Mouse (Mus musculus): ENCODE data around the gene Ston2.
"Not testable (repeated sequence)": the region's sequence is repeated elsewhere in the genome, so short reads cannot be mapped to it uniquely, and the experiment has no call there.

Ston2 gene

DNA sequence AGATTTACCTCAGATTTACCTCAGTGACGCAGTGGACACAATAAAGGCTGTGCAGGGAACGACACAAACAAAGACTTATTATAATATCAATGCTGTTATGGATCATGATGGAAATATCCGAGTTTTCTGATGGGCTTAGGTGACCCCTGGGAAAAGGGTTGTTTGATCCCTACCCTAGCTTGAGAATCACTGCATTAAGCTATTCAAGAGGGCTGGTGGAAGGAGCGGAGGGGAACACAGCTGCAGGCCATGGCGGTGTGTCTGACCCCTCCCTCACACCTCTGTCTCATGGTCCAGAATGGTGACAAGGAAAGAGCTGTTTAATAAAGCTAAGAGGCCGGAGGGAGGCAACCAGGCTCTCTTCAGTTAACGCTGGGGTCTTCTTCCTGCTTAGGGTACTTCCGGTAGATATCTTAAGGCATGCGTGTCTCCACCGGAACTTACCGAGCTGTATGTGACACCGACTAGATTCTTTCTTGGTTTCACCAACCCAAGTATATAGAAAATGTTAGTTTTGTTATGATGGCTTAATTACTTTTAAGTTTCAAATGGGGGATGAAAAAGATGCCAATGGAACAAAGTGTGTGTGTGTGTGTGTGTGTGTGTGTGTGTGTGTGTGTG lies 14.5 kb upstream of the Ston2 start:
- Histone ChIP-seq H3K36me3 (ENCODE audit: control insufficient read depth, insufficient read depth, low read length, poor library complexity, severe bottlenecking) (no peaks in the 10 kb centered on the region; the same call in 1 of the 2 replicates), H3K27me3 (ENCODE audit: control insufficient read depth, insufficient read depth, low read length, poor library complexity, severe bottlenecking) (no peaks in the 10 kb centered on the region)
- no peak for DNase-seq (ENCODE audit: low read depth, low spot score)

DNA sequence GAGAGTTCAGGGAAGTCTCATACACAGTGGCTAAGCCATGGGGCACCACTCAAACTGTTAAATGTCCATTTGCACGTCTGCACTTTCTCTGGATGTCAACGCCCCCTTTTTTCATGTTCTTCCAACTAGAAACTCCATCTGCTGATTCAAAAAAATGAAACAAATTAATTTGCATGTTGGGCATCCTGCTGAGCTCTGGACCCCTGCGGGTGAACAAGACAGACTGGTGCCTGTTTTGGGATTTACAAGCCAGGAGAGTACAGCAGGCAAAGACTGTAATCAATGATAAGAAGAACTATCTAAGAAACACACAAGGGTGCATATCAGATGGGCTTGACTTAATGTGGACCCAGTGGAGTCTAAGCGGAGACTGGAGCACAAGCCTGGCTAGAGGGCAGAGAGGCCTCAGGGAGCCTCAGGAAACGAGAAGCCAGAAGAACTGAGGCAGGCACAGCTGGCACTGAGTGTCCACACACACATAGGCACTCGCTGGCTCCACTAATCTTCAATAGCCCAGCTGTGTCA lies 12.7 kb upstream of the Ston2 start:
- DNase-seq (ENCODE audit: low read depth, low spot score), result no peak
- no peaks in the 10 kb centered on the region for H3K36me3 ChIP-seq (ENCODE audit: control insufficient read depth, insufficient read depth, low read length, poor library complexity, severe bottlenecking)

DNA sequence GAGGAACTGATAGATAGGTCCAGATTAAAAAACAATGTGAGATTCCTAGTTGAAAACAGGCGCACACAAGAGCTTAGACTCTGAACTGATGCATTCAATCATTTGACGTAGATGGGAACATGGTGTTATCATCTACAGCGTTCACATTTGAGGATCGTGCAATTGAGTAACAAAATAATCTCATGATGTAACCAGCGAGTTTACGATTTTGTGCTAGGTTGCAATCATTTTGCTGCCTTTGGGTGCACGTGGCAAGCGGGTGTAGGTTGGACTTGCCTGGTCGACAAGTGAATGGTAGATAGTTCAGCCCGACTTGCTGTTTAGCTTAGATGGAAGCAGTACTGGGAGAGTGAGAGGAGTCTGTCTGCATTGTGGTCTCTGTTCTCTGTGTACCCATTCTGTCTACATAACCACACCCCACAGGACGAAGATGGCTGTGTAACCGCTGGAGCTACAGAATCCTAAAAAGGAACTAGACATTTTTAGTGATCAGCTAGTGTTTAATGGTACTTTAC lies 11.7 kb upstream of the Ston2 start:
- no peaks in the 10 kb centered on the region for H3K27me3 ChIP-seq (ENCODE audit: control insufficient read depth, insufficient read depth, low read length, poor library complexity, severe bottlenecking)
- H3K36me3 ChIP-seq (ENCODE audit: control insufficient read depth, insufficient read depth, low read length, poor library complexity, severe bottlenecking), result no peaks in the 10 kb centered on the region
- no peak for DNase-seq (ENCODE audit: low read depth, low spot score)

More for the DNA sequence above, 12.7 kb upstream of the Ston2 start:
- H3K27me3 ChIP-seq (ENCODE audit: control insufficient read depth, insufficient read depth, low read length, poor library complexity, severe bottlenecking), result no peaks in the 10 kb centered on the region

DNA sequence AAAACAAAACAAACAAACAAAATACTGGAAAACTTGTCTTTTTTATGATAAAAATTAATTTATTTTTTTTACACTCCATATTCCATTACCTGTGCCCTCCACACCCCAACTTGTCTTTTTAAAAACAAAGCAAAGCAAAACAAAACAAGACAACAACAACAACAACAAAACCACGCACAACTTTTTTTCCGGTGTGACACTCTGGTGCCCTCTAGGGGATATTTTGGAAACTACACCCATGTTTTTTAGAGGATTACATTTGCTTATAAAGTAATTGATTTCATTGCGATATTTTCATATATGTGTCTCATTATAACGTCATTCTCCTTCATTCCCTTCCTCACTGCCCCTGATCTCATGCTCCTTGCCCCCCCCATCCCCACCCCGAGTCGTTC lies 11.2 kb upstream of the Ston2 start:
- DNase-seq (ENCODE audit: low read depth, low spot score), result peak; percentile 58
- Histone ChIP-seq H3K36me3 (ENCODE audit: control insufficient read depth, insufficient read depth, low read length, poor library complexity, severe bottlenecking) (no peaks in the 10 kb centered on the region), H3K27me3 (ENCODE audit: control insufficient read depth, insufficient read depth, low read length, poor library complexity, severe bottlenecking) (no peaks in the 10 kb centered on the region)

DNA sequence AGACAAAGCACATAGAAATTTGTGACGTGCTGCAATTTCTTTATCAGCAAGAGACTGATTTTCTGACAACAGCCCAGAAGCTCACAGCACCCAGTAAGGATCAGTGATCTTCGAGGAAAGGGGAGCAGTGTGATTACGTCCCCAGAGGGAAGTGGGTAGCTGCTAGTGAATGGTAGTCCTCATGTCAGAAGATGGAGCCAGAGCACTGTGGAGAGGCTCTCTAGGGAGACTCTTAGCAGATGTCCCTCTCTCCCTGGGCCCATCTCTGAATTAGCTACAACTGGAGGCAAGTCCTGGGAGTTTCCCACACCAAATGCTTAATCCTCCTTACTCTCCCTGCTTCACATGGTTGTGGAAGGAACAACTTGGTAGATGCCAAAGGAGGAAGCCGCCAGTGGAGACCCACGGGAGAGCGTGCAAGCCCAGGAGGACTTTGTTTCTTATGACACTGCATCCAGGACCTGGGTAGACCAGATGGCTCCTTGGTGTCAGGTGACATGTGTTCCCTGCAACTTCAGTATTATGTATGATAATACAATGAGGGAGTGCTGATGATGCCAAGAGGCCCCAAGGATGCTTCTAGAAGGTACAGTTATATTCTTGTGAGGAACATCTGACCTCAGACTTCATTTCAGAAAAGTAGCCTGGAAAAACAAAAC lies 10.7 kb upstream of the Ston2 start:
- Histone ChIP-seq H3K27me3 (ENCODE audit: control insufficient read depth, insufficient read depth, low read length, poor library complexity, severe bottlenecking) (no peaks in the 10 kb centered on the region), H3K36me3 (ENCODE audit: control insufficient read depth, insufficient read depth, low read length, poor library complexity, severe bottlenecking) (no peaks in the 10 kb centered on the region)
- peak; percentile 26 for DNase-seq (ENCODE audit: low read depth, low spot score)

DNA sequence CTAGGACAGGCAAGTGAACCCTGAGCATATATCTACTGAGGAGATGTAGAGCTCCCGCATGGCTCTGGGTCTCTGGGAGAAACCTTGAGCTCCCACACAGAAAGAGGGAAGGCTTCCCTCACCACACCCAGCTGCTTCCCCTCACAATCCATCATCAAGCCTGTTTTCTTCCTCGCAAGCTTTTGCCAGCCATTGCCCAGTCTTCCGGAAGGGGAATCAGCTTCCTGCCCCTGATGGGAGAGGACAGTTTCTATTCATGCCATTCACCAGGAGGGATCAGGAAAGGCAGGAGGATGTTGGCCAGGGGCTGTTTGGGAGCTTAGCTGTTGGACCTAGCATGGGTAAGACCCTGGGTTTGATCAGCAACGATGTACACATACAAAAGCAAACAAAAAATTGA lies 8.6 kb upstream of the Ston2 start:
- DNase-seq (ENCODE audit: low read depth, low spot score), result no peak
- H3K36me3 ChIP-seq (ENCODE audit: control insufficient read depth, insufficient read depth, low read length, poor library complexity, severe bottlenecking), result no peaks in the 10 kb centered on the region
- no peaks in the 10 kb centered on the region for H3K27me3 ChIP-seq (ENCODE audit: control insufficient read depth, insufficient read depth, low read length, poor library complexity, severe bottlenecking)

DNA sequence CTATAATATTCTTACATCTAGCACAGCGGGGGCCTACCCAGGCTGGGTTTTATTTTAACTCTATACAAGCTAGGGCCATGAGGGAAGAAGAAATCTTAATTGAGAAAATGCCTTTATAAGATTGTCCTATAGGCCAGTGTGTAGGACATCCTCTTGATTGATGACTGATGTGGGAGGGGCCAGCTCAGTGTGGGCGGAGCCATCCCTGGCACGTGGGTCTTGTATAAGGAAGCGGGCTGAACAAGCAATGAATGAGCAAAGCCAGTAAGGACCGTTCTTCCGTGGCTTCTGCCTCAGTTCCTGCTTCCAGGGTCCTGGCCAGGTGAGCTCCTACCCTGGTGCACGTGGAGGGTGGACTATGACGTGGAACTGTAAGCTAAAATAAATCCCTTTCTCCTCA lies 5.1 kb upstream of the Ston2 start:
- Histone ChIP-seq H3K27me3 (ENCODE audit: control insufficient read depth, insufficient read depth, low read length, poor library complexity, severe bottlenecking) (no peaks in the 10 kb centered on the region), H3K36me3 (ENCODE audit: control insufficient read depth, insufficient read depth, low read length, poor library complexity, severe bottlenecking) (no peaks in the 10 kb centered on the region)
- no peak for DNase-seq (ENCODE audit: low read depth, low spot score)

DNA sequence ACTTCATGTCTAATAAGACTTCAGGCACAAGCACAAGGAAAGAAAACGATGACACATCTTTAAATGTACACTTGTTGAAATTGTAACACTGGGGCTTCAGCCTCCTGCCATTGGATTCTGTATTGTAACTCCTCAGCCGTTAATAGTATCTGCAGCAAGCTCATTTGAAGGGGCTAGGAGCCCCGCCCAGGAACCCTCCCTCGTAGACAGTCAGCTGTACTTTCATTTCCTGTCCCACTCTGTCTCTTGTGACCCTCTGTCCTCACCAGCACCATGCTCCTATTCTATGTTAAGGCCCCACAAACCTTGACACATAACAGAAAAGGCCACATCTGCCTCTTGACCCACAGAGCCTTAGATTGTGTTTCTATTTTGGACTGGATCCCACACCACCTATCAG lies 3.6 kb upstream of the Ston2 start:
- Histone ChIP-seq H3K36me3 (ENCODE audit: control insufficient read depth, insufficient read depth, low read length, poor library complexity, severe bottlenecking) (no peaks in the 10 kb centered on the region), H3K27me3 (ENCODE audit: control insufficient read depth, insufficient read depth, low read length, poor library complexity, severe bottlenecking) (no peaks in the 10 kb centered on the region)
- DNase-seq (ENCODE audit: low read depth, low spot score), result no peak

DNA sequence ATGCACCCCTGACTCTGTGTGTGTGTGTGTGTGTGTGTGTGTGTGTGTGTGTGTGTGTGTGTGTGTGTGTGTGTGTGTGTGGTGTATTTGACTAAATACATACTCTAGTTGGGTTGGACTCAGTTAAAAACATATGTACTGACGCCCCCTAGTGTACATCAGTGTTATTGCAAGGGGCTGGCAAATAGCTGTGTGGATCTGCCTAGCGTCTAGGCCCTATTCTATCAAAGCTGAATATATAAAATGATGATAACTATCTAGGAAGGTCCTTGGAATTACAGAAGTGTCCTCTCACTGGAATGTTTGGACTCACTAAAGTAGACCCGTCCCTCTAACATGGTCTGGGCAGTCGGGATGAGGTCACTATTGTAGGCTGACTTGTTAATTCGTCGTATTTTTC lies 1.6 kb upstream of the Ston2 start:
- H3K36me3 ChIP-seq (ENCODE audit: control insufficient read depth, insufficient read depth, low read length, poor library complexity, severe bottlenecking), result no peaks in the 10 kb centered on the region
- H3K27me3 ChIP-seq (ENCODE audit: control insufficient read depth, insufficient read depth, low read length, poor library complexity, severe bottlenecking), result no peaks in the 10 kb centered on the region
- DNase-seq (ENCODE audit: low read depth, low spot score), result peak; percentile 76

DNA sequence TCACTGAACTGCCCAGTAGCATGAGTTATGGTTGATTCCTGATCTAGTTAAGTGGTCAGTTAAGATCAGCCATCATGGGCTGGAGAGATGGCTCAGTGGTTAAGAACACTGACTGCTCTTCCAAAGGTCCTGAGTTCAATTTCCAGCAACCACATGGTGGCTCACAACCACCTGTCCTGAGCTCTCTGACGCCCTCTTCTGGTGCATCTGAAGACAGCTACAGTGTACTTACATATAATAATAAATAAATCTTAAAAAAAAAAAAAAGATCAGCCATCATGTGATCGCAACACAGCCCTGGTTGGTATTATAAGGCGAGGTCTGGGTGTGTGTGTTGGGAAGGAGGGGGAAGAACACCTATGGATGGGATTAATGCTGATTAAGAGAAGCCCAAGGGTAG lies 259 bp upstream of the Ston2 start:
- H3K27me3 ChIP-seq (ENCODE audit: control insufficient read depth, insufficient read depth, low read length, poor library complexity, severe bottlenecking); H3K36me3 ChIP-seq (ENCODE audit: control insufficient read depth, insufficient read depth, low read length, poor library complexity, severe bottlenecking): not testable (repeated sequence)
- DNase-seq (ENCODE audit: low read depth, low spot score), result peak; percentile 46

DNA sequence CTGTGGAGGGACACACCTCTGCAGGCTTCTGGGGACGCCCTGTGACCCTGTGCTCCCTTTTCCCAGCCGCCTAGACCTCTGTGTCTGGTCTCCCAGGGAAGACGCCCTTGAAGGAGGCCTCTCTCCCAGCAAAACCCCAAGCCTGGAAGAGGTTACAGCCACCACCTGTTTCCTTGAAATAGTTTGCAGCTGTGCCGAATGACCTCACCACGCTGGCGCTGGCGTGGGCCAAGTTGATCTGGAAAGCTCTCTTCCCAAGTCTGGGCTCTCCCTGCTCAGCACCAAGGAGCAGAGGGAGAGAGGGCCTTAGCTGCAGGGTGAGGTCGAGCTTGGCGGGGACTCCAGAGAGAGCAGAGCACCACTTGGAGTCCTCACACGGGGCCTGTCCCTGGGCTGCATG lies 1.8 kb downstream of the Ston2 start:
- no peaks in the 10 kb centered on the region for H3K36me3 ChIP-seq (ENCODE audit: control insufficient read depth, insufficient read depth, low read length, poor library complexity, severe bottlenecking)
- no peak for DNase-seq (ENCODE audit: low read depth, low spot score)
- H3K27me3 ChIP-seq (ENCODE audit: control insufficient read depth, insufficient read depth, low read length, poor library complexity, severe bottlenecking), result no peaks in the 10 kb centered on the region

DNA sequence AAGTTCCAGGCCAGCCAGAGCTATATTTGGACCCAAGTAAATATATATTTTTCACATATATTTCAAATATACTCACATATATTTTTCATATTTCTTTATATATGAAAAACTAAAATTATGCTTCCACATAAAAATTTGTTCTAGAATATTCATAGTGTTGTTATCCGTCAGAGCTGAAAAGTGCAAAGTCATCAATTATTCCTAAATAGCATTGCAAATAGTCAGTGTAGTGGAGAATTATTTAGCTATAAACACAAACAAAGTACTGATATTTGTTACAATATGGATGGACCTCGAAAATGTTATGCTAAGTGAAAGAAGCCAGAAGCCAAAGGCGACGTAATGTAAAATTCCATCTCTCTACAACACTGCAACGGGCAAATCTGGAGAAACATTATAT lies 6.8 kb downstream of the Ston2 start:
- no peaks in the 10 kb centered on the region; the same call in 1 of the 2 replicates for H3K27me3 ChIP-seq (ENCODE audit: control insufficient read depth, insufficient read depth, low read length, poor library complexity, severe bottlenecking)
- H3K36me3 ChIP-seq (ENCODE audit: control insufficient read depth, insufficient read depth, low read length, poor library complexity, severe bottlenecking), result no peaks in the 10 kb centered on the region
- no peak for DNase-seq (ENCODE audit: low read depth, low spot score)

DNA sequence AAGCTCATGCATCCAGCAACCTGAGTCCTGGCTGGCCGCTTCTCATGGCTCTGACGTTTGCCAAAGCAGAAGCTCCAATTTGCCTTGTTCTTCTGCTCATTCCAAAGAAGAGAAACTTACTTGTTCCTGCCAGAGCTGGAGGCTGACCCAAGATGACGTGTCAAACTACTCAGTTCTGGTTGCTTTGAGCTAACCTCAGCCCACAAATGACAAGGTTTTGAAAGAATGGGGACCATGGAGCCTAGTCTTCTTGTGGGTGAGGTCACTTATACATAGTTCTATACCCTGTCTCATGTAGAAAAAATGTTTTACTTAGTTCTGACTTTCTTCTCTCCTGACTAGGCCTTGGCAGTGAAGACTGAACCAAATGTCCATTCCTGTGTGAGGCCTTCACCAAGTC lies 7.7 kb downstream of the Ston2 start:
- H3K27me3 ChIP-seq (ENCODE audit: control insufficient read depth, insufficient read depth, low read length, poor library complexity, severe bottlenecking), result no peaks in the 10 kb centered on the region; the same call in 1 of the 2 replicates
- H3K36me3 ChIP-seq (ENCODE audit: control insufficient read depth, insufficient read depth, low read length, poor library complexity, severe bottlenecking), result no peaks in the 10 kb centered on the region
- no peak for DNase-seq (ENCODE audit: low read depth, low spot score)

DNA sequence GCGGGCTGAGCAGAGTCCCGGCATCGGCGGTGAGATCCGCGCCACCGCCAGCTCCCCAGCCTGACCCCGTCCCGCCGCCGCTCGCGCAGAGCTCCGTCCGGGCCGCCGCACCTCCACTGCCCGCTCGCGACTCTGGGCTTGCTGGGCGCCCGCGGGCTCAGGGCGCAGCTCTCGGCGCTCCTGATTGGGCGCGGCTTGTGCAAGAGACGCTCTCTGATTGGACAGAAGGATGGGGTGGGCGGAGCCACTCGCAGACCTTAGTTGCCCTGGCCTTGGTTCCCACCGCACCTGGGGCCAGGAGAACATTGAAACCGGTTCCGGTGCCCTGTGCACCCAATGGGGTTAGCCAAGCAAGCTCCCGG lies 9.2 kb downstream of the Ston2 start:
- no peaks in the 10 kb centered on the region for H3K36me3 ChIP-seq (ENCODE audit: control insufficient read depth, insufficient read depth, low read length, poor library complexity, severe bottlenecking)
- peak; percentile 57 for DNase-seq (ENCODE audit: low read depth, low spot score)
- no peaks in the 10 kb centered on the region; the same call in 1 of the 2 replicates for H3K27me3 ChIP-seq (ENCODE audit: control insufficient read depth, insufficient read depth, low read length, poor library complexity, severe bottlenecking)

DNA sequence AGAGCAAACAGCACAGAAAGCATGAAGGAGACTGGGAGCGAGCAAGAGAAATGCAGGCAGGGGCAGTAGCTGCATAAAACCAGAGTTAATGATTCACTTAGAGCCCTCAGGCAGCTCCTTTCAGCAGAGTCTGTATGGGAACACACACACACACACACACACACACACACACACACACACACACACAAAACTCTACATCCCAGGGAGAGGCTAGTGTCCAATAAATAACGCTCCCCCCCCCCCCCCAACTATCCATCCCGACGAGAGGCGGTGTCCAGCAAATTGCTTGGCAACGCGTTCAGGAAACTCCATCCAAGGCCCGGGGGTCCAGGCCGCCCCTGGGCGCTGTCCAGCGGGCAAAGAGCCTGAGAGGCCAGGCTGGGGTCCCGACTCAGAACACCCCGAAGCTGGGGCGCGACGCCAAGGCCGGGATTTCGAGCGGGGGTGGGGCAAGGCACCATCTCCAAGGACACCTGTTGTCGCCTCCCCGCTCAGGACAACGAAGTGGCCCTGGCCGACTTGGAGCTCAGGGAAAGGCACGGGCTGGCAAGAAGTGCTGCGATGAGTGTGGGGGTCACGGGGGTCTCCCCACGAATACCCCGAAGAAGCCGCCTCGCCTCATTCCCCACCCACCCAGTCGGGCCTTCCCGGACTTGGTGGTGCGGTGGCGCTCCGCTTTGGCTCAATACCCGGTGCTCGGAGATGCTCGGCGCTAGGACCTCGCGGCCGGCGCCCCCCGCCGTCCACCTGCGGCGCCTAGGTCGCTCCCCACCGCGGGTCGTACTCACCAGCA lies 9.8 kb downstream of the Ston2 start:
- Histone ChIP-seq H3K36me3 (ENCODE audit: control insufficient read depth, insufficient read depth, low read length, poor library complexity, severe bottlenecking) (no peaks in the 10 kb centered on the region), H3K27me3 (ENCODE audit: control insufficient read depth, insufficient read depth, low read length, poor library complexity, severe bottlenecking) (no peaks in the 10 kb centered on the region; the same call in 1 of the 2 replicates)
- no peak for DNase-seq (ENCODE audit: low read depth, low spot score)
